Mouse (Mus musculus) embryo, embryonic 10.5 days (tissue): ENCODE results near the gene Plch2.

Experiments
- DNase-seq: peaks from one replicate; pipeline ENCODE4 v3.0.0-alpha.2; 2015; ENCODE audit warnings: low spot score

Plch2 gene

DNA sequence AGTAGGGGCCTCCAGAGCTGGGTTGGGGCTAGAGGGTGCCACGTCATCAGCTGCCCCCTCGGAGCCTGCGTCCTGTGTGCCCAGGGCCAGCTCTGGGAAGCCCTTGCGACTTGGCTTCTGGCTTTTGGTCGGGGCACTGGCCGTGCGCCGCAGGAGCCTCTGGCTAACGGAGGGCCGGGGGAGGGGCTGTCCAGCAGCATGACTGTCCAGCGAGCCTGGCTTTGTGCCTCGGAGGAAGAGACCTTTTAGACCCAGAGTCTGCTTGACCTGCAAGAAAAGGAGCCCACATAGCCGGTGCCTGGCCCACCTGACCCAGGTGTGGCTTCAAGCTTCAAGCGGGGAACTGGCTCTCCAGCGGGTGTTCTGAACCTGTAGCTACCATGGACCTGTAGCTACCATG, 69.8 kb downstream of the Plch2 start:
- no peak for DNase-seq

DNA sequence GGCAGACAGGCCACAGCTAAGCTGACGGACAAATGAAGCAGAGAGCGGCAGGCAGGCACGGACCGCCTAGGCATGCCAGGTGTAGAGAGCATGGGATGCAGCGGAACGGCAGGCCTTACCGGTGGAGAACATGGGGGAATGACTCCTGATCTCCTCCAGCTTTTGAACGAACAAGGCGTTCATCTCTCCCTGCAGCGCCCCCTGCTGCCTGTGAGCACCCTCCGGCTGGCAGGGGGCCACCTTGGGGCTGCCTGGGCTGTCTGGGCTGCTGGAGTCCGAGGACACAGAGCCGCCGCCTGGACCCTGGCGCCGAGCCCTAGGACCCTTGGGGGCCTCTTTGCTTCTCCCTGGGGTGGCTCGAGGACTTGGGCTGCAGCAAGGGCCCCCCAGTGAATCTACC, 70.5 kb downstream of the Plch2 start:
- peak; percentile 82 for DNase-seq

DNA sequence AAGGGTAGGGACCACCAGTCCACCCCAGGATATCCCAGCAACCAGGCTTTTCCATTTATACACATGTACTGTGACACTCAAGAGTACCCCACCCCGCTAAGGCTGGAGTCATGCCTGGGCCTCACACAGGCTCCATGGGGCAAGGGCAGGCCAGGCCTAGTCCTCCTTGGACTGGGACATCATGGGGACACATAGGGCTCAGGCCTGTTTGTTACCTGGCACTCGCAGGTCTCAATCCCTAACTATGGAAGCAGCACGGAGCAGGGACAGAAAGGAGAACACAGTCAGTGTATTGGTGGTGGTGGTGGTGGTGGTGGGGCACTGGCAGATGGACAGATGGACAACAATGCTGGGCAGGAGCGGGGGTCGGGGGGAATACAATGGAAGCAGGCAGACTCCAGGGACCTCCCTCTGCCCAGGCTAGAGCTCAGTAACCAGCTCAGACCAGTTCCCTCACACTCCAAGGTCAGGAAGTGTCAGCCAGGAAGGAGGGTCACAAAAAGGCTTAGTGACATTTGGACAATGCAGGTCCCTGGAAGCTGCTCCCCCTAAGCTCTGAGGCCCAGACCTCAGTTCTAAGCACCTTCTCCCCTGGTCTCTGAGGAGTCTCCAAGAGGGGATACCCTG, 71.3 kb downstream of the Plch2 start:
- DNase-seq: peak; percentile 51

DNA sequence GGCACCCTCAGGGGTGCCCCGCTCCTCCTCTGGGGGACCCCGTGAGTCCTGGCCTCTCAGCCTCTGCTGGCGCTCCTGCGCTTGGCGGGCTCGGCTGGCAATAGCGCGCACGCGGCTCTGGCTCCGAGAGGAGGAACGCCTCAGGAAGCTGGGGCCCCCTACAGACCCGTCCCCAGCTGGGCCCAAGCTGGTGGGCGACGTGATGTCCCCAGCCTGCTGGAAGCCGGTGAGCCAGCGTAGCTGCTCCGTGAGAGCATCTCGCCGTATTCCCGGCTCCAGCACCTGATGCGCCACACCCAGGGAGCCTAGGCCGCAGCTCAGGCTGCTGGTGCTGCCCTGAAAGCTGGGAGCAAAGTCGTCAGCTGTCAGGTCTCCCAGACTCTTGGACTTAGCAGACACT, 72.8 kb downstream of the Plch2 start:
- DNase-seq: no peak

DNA sequence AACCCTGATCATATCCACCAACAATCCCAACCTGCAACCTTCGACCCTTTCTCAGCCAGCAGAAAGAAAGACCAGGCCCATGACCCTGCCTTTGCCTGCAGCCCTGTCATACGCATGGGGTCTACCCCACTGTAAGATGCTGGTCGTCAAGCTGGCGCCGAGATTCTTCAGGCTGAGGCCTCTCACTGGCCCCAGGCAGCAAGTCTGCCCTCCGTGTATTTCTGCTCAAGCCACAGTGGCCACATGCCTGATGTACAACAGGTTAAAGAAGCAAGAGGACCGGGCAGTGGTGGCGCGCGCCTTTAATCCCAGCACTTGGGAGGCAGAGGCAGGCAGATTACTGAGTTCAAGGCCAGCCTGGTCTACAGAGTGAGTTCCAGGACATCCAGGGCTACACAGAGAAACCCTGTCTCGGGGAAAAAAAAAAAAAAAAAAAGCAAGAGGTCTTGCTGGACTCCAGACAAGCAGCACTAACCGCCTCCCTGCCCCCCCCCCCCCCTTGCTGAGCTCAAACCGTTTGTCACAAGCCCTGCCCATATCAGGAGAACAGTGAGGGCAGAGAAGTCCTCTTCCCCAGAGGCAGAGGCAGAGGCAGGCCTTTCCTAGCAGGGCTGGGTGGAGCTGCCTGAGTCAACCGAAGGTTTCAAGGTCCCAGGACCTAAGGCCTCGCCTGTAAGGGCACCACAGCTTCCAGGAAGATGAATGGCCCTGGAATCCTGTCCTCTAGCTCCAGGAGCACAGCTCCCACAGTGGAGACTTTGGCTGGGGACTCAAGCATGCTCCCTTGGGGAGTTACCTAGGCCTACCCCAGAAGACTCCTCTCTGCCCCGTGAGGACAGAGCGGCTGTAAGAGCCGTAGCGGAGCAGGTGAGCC, 74.1 kb downstream of the Plch2 start:
- DNase-seq: no peak

DNA sequence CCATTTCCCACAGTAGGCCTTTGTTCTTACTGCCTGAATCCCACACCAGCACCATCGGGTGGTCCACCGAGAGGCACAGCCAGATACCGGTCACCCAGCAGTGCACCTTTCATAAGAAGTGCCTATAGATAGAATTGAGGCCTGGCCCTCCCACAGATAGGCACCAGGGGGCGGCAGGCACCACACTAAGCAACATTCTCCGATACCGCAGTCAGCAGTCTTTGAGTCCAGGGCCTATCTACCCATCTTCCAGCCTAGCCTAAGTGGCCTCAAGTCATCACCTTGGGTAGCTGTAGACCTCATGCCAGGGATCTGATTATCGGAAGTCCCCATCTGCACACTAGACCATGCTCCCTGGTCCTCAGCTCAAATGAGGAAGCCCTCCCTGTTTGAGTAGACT, 75.1 kb downstream of the Plch2 start:
- DNase-seq: peak; percentile 80

DNA sequence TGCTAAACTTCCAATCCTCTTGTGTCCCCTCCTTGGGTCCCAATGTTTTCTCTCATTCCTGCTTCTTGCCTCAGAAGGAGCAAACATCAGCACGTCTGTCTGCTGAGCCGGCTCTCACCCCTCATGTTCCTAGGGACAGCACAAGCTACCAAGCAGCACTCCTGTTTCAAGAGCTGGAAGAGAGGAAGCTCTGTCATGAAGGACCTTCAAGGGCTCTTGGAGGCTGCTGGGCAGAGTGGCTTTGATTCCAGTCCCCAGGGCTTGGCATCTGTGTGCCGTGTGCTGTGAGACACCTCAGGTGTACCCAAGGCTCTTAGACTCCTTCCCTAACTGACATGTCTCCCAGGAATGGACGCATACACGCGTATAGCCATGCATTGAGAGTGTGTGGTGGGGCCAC, 75.5 kb downstream of the Plch2 start:
- DNase-seq: no peak

DNA sequence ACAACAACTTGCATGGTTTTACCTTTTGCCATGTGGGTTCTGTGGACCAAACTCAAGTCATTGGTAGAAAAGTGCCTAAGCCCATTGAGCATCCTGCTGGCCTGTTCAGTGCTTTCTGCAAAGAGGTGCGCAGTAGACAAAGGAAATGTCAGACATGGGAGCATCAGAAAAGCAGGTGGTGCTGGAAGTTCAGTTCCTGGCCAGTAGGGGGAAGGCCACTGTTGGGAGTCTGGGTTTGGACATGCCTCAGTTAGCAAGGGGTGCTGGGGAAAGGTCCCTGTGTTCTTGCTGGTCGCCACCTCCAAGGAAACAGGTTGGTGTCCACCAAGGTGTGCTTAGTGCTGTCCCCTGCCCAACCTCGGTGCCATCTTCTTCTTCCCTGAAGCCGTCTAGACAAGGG, 76.5 kb downstream of the Plch2 start:
- no peak for DNase-seq

DNA sequence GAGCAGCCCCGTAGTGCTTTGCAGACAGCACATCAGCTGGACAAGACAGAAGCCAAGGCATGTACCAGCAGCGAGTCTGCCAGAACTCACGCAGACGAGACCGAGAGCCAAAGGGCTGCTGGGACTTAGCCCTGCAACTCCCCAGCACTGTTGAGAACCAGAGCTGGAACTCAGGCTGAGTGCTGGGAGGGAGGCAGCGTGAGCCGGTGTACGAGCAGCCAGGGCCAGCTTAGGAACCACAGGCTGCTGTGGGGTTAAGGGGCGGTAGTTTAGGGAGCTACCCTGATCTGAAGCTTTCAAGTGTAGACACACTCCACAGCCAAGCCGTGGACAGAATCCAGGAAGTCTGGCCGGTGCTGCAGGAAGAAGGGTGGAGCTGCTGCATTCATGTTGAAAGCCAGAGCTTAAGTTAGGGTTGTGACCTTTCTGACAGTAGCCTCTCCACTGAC, 82.4 kb downstream of the Plch2 start:
- DNase-seq: no peak

DNA sequence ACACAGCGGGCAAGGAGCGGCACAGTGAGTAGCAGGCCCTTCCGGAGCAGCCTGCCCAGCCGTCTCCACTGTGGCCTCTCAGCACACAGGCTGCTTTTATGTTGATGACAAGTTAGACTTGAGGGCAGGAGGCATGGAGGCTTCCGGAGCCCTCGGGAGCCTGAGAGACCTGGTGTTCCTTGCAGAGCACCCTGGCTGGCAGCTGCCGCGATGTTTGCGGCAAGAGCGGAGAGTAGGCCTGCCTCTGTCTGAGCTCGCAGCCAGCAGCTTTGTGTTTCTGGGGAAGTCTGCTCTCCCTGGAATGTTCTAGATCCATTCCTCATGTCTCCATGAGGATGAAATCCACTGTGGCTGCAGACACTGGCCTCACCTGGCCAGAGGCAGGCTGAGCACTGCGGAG, 84.0 kb downstream of the Plch2 start:
- no peak for DNase-seq

DNA sequence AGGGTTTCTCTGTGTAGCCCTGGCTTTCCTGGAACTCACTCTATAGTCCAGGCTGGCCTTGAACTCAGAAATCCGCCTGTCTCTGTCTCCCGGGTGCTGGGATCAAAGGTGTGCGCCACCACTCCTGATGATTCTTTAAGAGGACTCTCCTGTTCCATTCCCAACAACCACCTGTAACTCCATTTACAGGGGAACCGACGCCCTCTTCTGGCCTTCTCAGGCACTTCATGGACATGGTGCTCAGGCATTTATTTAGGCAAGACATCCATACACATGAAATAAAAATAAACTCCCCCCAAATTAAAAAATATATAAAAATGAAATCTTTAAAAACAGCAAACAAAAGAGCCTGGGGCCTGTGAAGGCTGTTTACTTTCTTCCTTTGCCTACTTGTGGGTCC, 89.4 kb downstream of the Plch2 start:
- peak; percentile 78 for DNase-seq

DNA sequence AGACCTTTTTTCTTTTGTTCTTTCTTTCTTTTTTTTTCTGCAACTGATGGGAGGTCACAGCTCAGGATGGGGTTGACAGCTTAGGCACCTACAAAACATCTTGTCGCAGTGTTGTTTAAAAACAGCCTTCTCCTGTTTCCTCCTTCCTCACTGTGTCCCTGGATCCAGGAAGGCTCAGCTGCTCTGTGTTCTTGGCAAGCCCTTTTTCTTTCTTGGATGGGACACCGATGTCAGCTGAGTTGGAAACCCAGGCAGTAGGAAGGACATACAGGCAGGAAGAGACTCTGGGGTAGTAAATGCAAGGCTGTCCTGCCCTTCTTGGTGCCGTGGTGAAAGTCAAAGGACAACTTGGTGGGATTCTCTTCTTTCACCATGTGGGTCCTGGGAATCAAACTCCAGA, 90.7 kb downstream of the Plch2 start:
- no peak for DNase-seq

DNA sequence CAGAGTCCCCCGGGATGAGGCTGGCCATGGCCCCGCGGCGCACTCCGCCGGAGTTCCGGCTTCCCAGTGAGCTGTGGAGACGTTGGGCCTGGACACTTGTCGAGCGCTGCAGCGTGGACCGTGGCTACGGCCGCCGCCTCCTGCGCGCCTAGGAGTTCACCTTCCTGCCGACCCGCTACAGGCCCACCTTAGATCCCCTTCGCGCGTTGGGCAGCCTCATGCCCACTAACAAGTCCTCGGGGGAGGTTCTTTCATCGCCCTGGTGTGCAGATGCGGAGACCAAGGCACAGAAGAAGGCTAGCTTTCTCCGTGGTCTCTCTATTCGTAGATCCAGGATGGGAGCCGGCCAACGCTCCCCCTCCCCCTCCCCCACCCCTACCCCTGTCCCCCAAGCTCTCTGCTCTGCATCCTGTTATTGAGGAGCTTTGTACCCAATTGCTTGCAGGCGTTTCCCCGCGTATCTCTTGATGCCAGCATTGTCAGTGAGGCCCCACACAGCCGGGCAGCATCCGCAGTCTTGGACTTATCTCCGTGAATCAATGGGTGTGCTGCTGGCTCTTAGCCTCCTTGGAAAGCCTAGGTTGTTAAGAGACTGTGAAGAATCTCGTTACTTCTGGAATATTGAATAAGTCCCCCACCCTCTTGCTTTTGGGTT, 91.9 kb downstream of the Plch2 start:
- peak; percentile 49 for DNase-seq

DNA sequence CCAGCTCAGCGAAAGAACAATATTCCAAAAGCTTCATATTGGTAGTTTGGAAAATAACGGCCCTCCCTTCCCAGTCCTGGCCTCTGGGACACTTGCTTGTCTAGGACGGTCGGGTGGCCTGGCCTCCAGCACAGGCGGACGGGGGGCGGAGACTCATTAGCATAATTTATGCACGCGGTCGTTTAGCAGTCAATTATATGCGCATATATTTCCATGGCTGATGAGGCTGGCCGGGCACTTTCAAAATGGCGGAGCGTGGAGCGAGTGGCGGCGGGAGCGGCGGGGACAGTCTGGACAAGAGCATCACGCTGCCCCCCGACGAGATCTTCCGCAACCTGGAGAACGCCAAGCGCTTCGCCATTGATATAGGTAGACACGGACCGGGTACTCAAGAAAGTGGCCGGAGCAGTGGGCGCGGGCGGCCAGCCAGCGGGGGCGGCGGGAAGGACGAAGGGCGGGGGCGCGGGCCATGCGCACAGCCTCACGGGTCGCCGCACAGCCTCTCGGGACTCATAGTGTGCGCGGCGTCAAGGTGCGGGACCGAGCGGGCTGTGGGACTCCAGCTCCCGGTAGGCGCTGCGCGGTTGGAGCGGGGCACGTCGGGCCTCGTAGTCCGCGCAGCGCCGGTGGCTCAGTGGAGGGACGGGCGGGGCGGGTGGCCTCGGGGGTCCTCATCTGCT, 92.5 kb downstream of the Plch2 start, which contains the start of gene Pank4:
Gene Pank4, plus strand, starts transcription at position 223 of the 680 bp plus-strand sequence.
- DNase-seq: peak; percentile 97

DNA sequence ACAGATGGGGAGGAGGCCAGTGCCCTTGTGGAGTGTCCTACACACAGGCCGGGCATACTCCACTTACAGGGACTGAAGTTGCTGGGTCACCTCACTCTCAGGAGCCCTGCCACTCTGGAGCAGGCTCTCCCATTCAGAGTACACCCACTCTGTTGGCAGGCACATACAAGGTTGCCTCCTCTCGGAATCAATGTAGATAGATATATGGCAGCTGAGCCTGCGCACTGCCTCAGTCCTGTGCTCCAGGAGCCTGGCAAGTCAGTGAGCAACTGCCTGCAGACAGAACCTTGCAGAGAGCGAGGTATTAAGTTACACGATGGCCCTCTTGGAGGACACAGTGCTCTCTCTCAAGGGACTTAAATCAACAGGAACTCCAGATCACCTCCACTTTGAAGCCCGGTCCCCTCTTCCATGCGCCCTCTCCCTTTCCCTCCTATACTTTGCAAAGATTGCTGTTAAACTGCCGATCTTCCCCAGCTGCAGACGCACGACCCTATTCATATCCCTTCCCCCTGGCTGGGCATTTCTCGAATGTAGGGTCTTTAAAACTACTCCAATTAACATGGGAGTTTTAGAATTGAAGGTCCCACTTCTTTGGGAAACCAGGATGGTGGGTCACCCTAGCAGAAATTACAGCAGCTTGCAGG, 93.3 kb downstream of the Plch2 start:
- peak; percentile 71 for DNase-seq

DNA sequence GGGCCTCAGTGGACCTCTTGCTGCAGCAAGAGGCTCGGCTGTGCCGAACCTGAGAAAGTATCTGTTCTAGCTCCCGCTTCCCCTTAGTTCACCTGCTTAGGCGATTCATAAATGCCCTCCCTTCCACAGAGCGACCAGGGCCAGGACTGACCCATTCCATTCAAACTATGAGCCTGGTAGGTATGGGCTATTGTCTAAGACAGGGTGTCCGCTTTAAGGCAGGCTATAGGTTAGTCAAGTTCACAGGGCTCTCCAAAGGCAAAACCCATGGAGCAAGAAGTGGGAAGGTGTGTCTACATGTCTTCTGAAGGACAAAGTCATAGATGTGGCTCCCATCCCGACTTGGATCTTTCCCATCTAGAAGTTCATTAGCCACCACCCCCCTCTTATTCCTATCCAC, 93.9 kb downstream of the Plch2 start:
- DNase-seq: no peak

DNA sequence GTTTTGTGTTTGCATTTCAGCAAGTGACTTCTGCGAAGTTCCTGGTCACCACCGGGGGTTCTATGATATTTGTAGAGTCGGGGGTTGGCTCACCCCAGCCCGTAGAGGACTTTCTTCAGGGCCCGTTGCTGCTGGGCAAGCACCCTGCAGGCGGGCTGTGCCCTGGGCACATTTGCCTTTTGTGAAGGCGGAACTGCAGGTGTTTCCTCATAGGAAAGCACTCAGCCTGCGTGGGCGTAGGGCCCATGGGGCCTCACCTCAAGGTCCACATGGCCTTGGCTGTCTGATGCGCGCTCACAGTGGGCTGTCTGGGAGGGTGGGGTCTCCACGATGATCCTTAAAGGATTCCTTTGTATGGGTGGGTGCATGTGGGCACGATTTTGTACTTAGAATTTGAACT, 94.7 kb downstream of the Plch2 start:
- no peak for DNase-seq

DNA sequence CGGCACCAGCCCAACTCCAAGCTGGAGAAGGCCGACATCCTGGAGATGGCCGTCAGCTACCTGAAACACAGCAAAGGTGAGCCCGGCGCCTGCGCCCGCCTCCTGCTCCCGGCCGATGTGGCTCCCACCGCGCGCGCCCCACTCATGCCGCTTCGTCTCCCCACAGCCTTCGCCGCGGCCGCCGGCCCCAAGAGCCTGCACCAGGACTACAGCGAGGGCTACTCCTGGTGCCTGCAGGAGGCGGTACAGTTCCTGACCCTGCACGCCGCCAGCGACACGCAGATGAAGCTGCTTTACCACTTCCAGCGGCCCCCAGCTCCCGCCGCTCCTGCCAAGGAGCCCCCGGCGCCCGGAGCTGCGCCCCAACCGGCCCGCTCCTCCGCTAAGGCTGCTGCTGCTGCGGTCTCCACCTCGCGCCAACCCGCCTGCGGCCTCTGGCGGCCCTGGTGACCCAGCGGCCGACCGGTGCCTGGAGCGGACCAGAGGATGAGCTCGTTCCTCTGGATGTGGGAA, 95.3 kb downstream of the Plch2 start:
- peak; percentile 59 for DNase-seq

DNA sequence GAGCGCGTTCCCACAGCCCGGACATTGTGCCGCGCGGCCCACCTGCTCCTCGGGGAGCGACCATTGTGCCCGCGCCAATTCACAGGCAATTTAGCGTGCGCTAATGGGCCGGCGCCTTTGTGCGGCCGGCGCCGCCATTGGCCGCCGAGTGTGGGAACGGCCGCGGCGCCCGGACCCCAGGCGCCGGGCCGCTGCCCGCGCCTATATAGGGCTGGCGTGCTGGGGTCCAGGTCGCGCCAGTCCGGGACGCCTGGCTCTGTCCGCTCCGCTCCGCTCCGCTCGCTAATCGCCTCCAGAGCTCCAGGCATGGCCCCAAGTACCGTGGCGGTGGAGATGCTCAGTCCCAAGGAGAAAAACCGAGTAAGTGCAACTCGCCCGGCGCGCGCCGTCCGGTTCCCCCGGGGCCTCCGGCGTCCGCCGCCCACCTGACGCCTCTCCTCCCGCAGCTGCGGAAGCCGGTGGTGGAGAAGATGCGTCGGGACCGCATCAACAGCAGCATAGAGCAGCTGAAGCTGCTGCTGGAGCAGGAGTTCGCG, 95.8 kb downstream of the Plch2 start, which contains the start of gene Hes5:
Gene Hes5, plus strand, starts transcription at position 234 of the 536 bp plus-strand sequence.
- DNase-seq: no peak

DNA sequence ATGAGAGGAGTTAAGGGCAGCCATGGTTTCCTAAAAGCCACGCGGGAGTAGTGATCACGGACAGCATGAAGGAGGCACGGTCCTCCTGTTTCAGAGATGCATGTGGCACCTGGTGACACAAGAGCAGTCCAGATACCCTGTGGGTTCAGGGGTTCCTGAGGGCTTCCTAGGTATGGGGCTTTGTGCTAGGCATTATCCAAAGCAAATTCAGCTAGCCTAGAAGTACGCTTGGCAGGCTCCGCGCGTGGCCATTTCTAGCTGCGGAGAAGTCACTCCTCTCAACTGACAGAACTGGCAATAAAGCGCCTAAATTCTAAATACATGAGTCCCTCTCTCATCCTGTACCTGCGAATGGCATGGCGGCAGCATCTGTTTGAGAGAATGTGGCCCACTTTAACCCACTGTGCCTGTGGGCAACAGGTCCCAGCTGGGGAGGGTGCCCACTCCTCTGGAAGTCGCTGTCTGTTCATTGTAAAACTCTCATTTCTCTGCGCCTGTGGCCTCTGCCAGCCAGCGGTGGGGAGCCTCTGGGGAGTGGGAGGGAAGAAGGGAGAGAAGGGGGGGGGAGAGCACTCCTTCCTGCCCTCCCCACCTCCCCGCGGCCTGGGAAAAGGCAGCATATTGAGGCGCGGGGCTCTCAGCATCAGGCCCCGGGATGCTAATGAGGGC, 96.4 kb downstream of the Plch2 start:
- peak; percentile 90 for DNase-seq

DNA sequence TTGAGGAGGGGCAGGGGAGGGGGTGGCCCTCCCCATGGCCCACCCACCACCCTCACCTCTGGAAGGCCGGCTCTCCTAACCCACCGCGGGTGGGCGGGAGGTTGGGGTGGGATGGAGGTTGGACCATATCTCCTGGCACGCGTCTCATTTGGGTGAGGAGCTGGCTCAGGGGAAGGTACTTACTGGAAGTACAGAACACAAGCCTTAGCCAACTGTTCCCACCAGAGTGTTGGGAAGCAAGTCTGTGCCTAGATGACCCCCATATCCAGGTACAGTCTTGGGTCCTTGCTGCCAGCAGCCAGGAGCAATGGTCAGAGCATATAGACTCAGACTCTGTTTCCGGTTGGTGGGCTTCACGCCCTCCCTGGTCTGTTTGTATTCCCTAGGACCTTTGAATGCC, 98.0 kb downstream of the Plch2 start:
- DNase-seq: no peak
